ENCODE assay signal across 15 mouse cellular contexts in the genomic region with DNA sequence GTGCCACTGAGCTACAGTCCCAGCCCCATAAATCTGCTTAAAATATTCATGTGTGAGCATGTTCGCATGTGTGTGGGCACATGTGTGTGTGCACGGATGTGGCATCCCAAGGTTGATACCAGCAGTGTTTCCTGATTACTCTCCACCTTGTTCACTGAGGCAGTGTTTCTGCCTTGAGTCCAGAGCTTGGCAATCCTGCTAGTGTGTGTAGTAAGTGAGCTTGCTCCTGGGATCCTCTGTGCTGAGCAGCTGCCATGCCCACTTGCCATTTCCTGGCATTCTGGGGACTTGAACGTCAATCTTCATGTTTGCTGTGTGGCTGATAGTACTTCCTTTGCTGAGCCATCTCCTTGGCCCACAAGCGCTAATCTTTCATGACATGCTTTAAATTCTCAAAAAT. TPM values are rescaled to one million over a fixed set of nuclear protein-coding genes. Genes with fewer than 3 reads are reported as not detected.
DNase-seq lines count a peak whose midpoint lies in the region.
"Had no signal": no experiment of that assay in that cellular context is flagged by ENCODE, and none has a peak within 500 bp of the region (broad histone marks: within the 10 kb centered on the region; RNA-seq: fewer than 3 reads in every experiment).

No protein-coding gene starts in this region.

- peak; percentile 59 for DNase-seq in adrenal gland, postnatal 14 days
- no peak for DNase-seq in adrenal gland, postnatal 4 days (ENCODE audit: low spot score in 2 of 2)
- peak; percentile 31 for DNase-seq in kidney, postnatal 10 days
- no peak for DNase-seq in kidney, adult 11 months
- DNase-seq in lung, postnatal 14 days, result peak; percentile 23
- DNase-seq in lung, postnatal 25 days (ENCODE audit: low spot score), result no peak
- peak; percentile 25 for DNase-seq in ZHBTc4 (ENCODE audit: low read depth, low spot score)
- DNase-seq in ovary, adult 18-20 months (ENCODE audit: low spot score), result no peak
- DNase-seq: cerebellum, adult 18-20 months; cerebellum, postnatal 36 days; gastrocnemius, postnatal 36 days; heart, postnatal 10 days; kidney, adult 8-10 months had no signal

RNA-seq across cellular contexts. Expression of a gene that starts 32.1 kb away (rescaled TPM):
- total RNA-seq in adrenal gland, postnatal 14 days (2021), result 6.5 and 6.6 TPM in 2 replicates
- total RNA-seq in adrenal gland, postnatal 4 days (2021), result 1 to 10 TPM; 9.3 to 9.9 TPM
- total RNA-seq: liver, adult 2 months; monocyte, adult 5-6 weeks had no signal

Comparison
In these comparisons a context has a peak if more than half of its experiments do, and no peak if none do; other contexts are left out.
1. DNase-seq: peak in adrenal gland, postnatal 14 days (single experiment), kidney, postnatal 10 days (single experiment), lung, postnatal 14 days (single experiment) and ZHBTc4 (single experiment); none in adrenal gland, postnatal 4 days (0 of 2), kidney, adult 11 months (single experiment), lung, postnatal 25 days (single experiment) and ovary, adult 18-20 months (single experiment).